Mouse (Mus musculus): Measurements from ENCODE around the gene Agrn.

GRCm38 (mm10) chr4:156209963-156210635 is 12.8 kb upstream of the Agrn start:
- TF ChIP-seq POLR2A (IDR thresholded peaks at IDR 0.05; ENCODE audit: insufficient read depth, low read depth, low read length) = no peak
- TF ChIP-seq EP300 (IDR thresholded peaks at IDR 0.05; ENCODE audit: insufficient read depth, low read depth, low read length) = no peak
- no peak for TF ChIP-seq CTCF (IDR thresholded peaks at IDR 0.05)
